Mouse (Mus musculus): ENCODE data around the gene L3mbtl4. TPM values are rescaled to one million over a fixed set of nuclear protein-coding genes. Genes with fewer than 3 reads are reported as not detected.

Gene L3mbtl4
- polyA plus RNA-seq, 1 experiment, result not detected

DNA sequence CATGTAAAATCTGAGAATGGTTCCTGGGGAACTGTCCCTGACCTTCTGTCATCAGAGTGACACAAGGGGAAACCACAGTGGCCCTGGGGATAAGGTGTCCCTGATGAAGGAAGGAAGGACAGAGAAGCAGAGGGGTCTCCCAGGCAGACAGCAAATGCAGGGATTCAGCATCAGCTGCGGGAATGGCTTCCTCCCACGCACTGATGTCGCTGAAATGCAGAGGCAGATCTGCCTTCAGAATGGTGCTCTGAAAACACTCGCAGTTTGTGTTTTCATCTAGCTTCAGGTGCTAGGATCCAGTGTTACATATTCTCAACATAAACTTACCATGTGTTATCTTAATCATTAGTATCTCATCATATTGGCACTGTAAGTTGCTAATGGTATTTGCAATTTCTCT, 351.7 kb downstream of the L3mbtl4 start:
- Histone ChIP-seq H3K4me3 (ENCODE audit: insufficient read depth, low read length) (no peak overlapping the region), H3K4me1 (ENCODE audit: control insufficient read depth, insufficient read depth, low read length) (no peaks in the 10 kb centered on the region)
- TF ChIP-seq CTCF (IDR thresholded peaks at IDR 0.05; ENCODE audit: low read depth, low read length) (no peak), POLR2A (IDR thresholded peaks at IDR 0.05; ENCODE audit: borderline replicate concordance, low read depth, low read length) (no peak)

DNA sequence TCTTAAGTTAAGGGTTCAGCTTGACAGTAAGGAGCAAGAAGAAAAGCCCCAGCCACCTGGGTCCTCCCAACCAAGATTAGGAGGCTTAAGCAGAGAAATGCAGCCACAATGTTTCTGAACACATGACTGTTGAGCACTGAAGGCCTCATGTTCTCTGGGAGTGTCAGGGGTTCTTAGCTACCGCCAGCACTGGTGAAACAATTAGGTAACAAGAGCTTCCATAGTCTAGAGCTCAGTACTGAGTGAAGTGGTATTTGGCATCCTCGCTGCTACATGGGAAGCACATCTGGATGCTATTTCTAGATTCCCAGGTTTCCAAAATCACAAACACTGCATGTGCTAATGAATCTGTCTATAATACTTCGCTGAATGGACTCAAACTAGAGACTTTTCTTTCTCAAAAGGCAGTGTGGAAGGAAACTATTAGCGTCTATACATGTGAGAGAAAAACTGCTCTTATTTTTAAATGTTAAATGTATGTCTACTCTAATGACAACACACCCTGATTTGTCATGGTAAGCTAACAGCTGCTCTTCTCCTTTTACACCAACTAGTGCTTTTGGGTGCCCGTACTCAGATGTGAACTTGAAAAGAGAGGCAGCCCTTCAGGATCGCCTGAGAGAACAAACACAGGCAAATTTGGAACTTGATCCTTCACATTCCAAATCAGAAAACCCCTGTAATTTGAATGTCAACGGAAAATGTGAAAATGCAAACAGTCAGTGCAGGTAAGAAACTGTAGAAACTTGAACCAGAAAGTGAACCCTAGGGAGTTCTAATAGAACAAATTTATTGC, 356.2 kb downstream of the L3mbtl4 start:
- H3K4me3 ChIP-seq (ENCODE audit: insufficient read depth, low read length), result no peak overlapping the region
- H3K4me1 ChIP-seq (ENCODE audit: control insufficient read depth, insufficient read depth, low read length), result no peaks in the 10 kb centered on the region
- TF ChIP-seq CTCF (IDR thresholded peaks at IDR 0.05; ENCODE audit: low read depth, low read length) (no peak), POLR2A (IDR thresholded peaks at IDR 0.05; ENCODE audit: borderline replicate concordance, low read depth, low read length) (no peak)
- no peak overlapping the region for H3K27ac ChIP-seq (ENCODE audit: insufficient read depth, low read depth, low read length)

More for the DNA sequence above, 351.7 kb downstream of the L3mbtl4 start:
- no peak overlapping the region for H3K27ac ChIP-seq (ENCODE audit: insufficient read depth, low read depth, low read length)

DNA sequence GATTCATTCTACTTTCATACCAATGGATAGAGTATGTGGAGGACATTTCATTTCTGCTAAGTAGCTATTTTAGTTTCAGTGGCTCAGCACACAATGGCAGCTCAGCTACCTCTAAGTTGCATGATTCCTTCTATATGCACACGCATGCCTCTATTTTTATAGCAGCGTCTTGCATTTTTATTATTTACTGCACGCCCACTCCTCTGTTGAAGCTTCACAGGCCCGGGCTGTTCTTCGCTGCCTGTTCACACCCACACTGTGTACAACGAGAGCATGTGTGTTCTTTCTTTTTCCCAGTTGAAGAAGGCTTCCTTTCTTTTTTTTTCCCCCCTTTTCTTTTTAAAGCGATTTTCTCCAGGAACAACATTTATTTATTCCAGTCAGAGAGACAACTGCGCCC, 357.8 kb downstream of the L3mbtl4 start:
- TF ChIP-seq CTCF (IDR thresholded peaks at IDR 0.05; ENCODE audit: low read depth, low read length), result no peak
- no peak for TF ChIP-seq POLR2A (IDR thresholded peaks at IDR 0.05; ENCODE audit: borderline replicate concordance, low read depth, low read length)
- no peaks in the 10 kb centered on the region for H3K4me1 ChIP-seq (ENCODE audit: control insufficient read depth, insufficient read depth, low read length)

GRCm38 (mm10) chr17:68640187-68640586, 366.6 kb downstream of the L3mbtl4 start:
- Histone ChIP-seq H3K4me3 (ENCODE audit: insufficient read depth, low read length) (no peak overlapping the region), H3K27ac (ENCODE audit: insufficient read depth, low read depth, low read length) (no peak overlapping the region), H3K4me1 (ENCODE audit: control insufficient read depth, insufficient read depth, low read length) (no peaks in the 10 kb centered on the region)
- no peak for TF ChIP-seq POLR2A (IDR thresholded peaks at IDR 0.05; ENCODE audit: borderline replicate concordance, low read depth, low read length)
- no peak for TF ChIP-seq CTCF (IDR thresholded peaks at IDR 0.05; ENCODE audit: low read depth, low read length)

More for the DNA sequence above, 357.8 kb downstream of the L3mbtl4 start:
- H3K4me3 ChIP-seq (ENCODE audit: insufficient read depth, low read length), result no peak overlapping the region
- H3K27ac ChIP-seq (ENCODE audit: insufficient read depth, low read depth, low read length), result no peak overlapping the region

- Histone ChIP-seq H3K4me1 (ENCODE audit: control insufficient read depth, insufficient read depth, low read length) (no peaks in the 10 kb centered on the region), H3K4me3 (ENCODE audit: insufficient read depth, low read length) (no peak overlapping the region), H3K27ac (ENCODE audit: insufficient read depth, low read depth, low read length) (no peak overlapping the region)
- TF ChIP-seq CTCF (IDR thresholded peaks at IDR 0.05; ENCODE audit: low read depth, low read length) (no peak), POLR2A (IDR thresholded peaks at IDR 0.05; ENCODE audit: borderline replicate concordance, low read depth, low read length) (no peak)
Observed at GRCm38 (mm10) chr17:68642521-68643088, 369.0 kb downstream of the L3mbtl4 start.

DNA sequence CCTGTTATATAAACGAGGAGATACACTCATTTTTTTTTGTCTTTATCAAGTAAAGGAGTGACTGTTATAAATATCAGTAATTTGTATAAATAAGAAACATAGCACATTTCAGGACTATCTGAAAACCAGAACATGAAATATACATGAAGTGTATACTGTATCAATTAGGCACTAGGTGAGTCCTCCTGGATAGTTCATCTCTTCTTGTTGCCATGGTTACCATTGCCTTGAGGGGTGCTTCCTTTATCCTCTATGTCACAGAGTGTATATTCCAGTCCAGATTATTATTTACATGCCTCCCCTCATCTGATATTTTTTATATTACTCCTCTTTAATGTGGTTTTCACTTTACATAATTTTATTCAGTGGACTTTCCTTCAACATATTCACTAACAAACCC, 392.9 kb downstream of the L3mbtl4 start:
- no peak for TF ChIP-seq CTCF (IDR thresholded peaks at IDR 0.05; ENCODE audit: low read depth, low read length)
- TF ChIP-seq POLR2A (IDR thresholded peaks at IDR 0.05; ENCODE audit: borderline replicate concordance, low read depth, low read length), result no peak
- H3K4me3 ChIP-seq (ENCODE audit: insufficient read depth, low read length), result no peak overlapping the region

GRCm38 (mm10) chr17:68672088-68672504, 398.5 kb downstream of the L3mbtl4 start:
- no peak overlapping the region for H3K27ac ChIP-seq (ENCODE audit: insufficient read depth, low read depth, low read length)
- no peak overlapping the region for H3K4me3 ChIP-seq (ENCODE audit: insufficient read depth, low read length)
- no peak for TF ChIP-seq CTCF (IDR thresholded peaks at IDR 0.05; ENCODE audit: low read depth, low read length)
- TF ChIP-seq POLR2A (IDR thresholded peaks at IDR 0.05; ENCODE audit: borderline replicate concordance, low read depth, low read length), result no peak
- no peaks in the 10 kb centered on the region for H3K4me1 ChIP-seq (ENCODE audit: control insufficient read depth, insufficient read depth, low read length)

More for the DNA sequence above, 392.9 kb downstream of the L3mbtl4 start:
- Histone ChIP-seq H3K4me1 (ENCODE audit: control insufficient read depth, insufficient read depth, low read length) (no peaks in the 10 kb centered on the region), H3K27ac (ENCODE audit: insufficient read depth, low read depth, low read length) (no peak overlapping the region)

DNA sequence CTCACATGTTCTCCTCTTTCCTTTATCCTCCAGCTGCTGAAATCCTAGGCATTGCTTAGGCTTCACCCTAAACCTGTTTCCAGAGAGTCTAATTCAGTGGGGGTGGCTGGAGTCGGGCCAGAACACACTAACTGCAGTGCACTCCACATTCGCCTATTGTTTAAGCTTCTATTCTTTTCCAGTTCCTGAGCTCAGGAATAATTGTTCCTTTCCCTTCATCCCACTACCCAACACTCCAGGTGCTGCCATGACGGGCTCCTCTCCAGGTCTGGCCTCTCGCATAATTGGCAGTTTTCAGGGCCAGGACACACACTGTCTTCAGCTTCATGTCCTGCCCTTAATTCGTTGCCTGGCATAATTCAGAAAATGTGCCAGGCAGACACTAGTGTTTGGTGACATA, 437.1 kb downstream of the L3mbtl4 start:
- H3K4me3 ChIP-seq (ENCODE audit: insufficient read depth, low read length), result no peak overlapping the region
- no peak overlapping the region for H3K27ac ChIP-seq (ENCODE audit: insufficient read depth, low read depth, low read length)
- TF ChIP-seq CTCF (IDR thresholded peaks at IDR 0.05; ENCODE audit: low read depth, low read length), result no peak
- no peak for TF ChIP-seq POLR2A (IDR thresholded peaks at IDR 0.05; ENCODE audit: borderline replicate concordance, low read depth, low read length)
- H3K4me1 ChIP-seq (ENCODE audit: control insufficient read depth, insufficient read depth, low read length), result no peaks in the 10 kb centered on the region

GRCm38 (mm10) chr17:68711350-68711749, 437.8 kb downstream of the L3mbtl4 start:
- H3K4me1 ChIP-seq (ENCODE audit: control insufficient read depth, insufficient read depth, low read length), result no peaks in the 10 kb centered on the region
- H3K27ac ChIP-seq (ENCODE audit: insufficient read depth, low read depth, low read length), result no peak overlapping the region
- H3K4me3 ChIP-seq (ENCODE audit: insufficient read depth, low read length), result no peak overlapping the region
- TF ChIP-seq POLR2A (IDR thresholded peaks at IDR 0.05; ENCODE audit: borderline replicate concordance, low read depth, low read length) (no peak), CTCF (IDR thresholded peaks at IDR 0.05; ENCODE audit: low read depth, low read length) (no peak)

GRCm38 (mm10) chr17:68748296-68748695, 474.7 kb downstream of the L3mbtl4 start:
- TF ChIP-seq POLR2A (IDR thresholded peaks at IDR 0.05; ENCODE audit: borderline replicate concordance, low read depth, low read length) (no peak), CTCF (IDR thresholded peaks at IDR 0.05; ENCODE audit: low read depth, low read length) (no peak)
- Histone ChIP-seq H3K4me1 (ENCODE audit: control insufficient read depth, insufficient read depth, low read length) (no peaks in the 10 kb centered on the region), H3K27ac (ENCODE audit: insufficient read depth, low read depth, low read length) (no peak overlapping the region), H3K4me3 (ENCODE audit: insufficient read depth, low read length) (no peak overlapping the region)
